ENCODE assay signal across 9 mouse cellular contexts in the genomic region with DNA sequence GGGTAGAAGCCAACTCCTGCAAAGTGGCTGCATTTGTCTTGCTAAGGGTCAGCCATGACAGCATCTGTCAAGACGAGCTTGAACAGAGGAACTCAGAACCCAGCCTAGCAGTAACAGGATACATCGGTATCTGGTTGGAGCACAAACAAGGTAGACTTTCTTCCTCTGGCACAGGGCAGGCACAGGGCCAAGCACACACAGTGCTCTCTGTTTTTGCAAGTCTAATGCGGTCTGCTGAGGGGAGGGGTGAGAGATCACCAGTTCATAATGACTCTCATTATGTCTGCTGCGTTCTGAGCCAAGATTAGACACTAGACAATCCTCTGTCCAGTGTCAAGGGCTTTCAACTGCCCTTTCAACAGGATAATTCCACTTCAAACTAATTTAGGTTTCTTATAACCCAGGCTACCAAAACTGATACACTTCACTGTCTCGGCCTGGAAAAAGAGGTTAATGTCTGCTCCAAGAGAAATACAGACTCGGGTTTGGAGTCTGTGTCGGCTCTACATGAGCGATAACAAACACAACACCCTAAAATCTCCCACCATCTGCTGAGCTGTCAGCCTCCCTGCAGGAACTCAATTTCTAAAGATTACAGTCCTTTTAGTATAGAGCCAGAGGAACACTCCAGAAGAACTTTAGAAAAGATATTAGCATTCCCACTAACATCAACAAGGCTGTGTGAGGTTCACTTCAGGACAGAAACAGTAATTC.
DNase-seq lines count a peak whose midpoint lies in the region.
"Had no signal": no experiment of that assay in that cellular context is flagged by ENCODE, and none has a peak within 500 bp of the region (broad histone marks: within the 10 kb centered on the region; RNA-seq: fewer than 3 reads in every experiment).

No protein-coding gene starts in this region.

- H3K27me3 ChIP-seq in hindbrain, embryonic 10.5 days (ENCODE audit: insufficient read depth, poor library complexity, severe bottlenecking): no peaks in the 10 kb centered on the region

- no peak overlapping the region for H3K4me3 ChIP-seq in hindbrain, embryonic 10.5 days
- H3K4me3 ChIP-seq: erythroblast, embryonic 14.5 days had no signal

- DNase-seq in urinary bladder, postnatal 14 days (ENCODE audit: low spot score): peak; percentile 47
- DNase-seq in urinary bladder, postnatal 10 days (ENCODE audit: low spot score): no peak
- DNase-seq in frontal cortex, adult 2 months (ENCODE audit: extremely low spot score in 1 of 2, low spot score in 1 of 2): peak; percentile 57 to 73
- DNase-seq in hindbrain, embryonic 10.5 days (ENCODE audit: low spot score): peak; percentile 47
- peak; percentile 22 for DNase-seq in layer of hippocampus, adult 9-10 months (ENCODE audit: low spot score)
- peak; percentile 39 for DNase-seq in lung, postnatal 10 days
- peak; percentile 76 for DNase-seq in right cerebral cortex, adult 18-20 months
- DNase-seq in T-cell, adult 2 months (ENCODE audit: low spot score): no peak

- H3K36me3 ChIP-seq in hindbrain, embryonic 10.5 days: no peaks in the 10 kb centered on the region

- peaks cover 40% of the 10 kb centered on the region for H3K4me1 ChIP-seq in hindbrain, embryonic 10.5 days (replicated peaks)

- whole genome bisulfite sequencing in hindbrain, embryonic 10.5 days: 33% methylated on average over 8 of the region's 8 CpGs

- H3K27ac ChIP-seq in hindbrain, embryonic 10.5 days: 0 out of 2 replicates have a peak overlapping the region, but pooled peaks have one; percentile 29

- H3K9me3 ChIP-seq in hindbrain, embryonic 10.5 days: no peaks in the 10 kb centered on the region

Comparison
In these comparisons a context has a peak if more than half of its experiments do, and no peak if none do; other contexts are left out.
1. DNase-seq: peak in urinary bladder, postnatal 14 days (single experiment), frontal cortex, adult 2 months (2 of 2), hindbrain, embryonic 10.5 days (single experiment), layer of hippocampus, adult 9-10 months (single experiment), lung, postnatal 10 days (single experiment) and right cerebral cortex, adult 18-20 months (single experiment); none in urinary bladder, postnatal 10 days (single experiment) and T-cell, adult 2 months (single experiment).